Mouse (Mus musculus) skeletal muscle tissue, adult 2 months (tissue): Measurements from ENCODE around the gene Rab11fip4.

Experiments
- DNase-seq: peaks from one replicate; pipeline ENCODE4 v3.0.0-alpha.2; 2012; ENCODE audit warnings: low read depth, low spot score

Rab11fip4 gene

DNA sequence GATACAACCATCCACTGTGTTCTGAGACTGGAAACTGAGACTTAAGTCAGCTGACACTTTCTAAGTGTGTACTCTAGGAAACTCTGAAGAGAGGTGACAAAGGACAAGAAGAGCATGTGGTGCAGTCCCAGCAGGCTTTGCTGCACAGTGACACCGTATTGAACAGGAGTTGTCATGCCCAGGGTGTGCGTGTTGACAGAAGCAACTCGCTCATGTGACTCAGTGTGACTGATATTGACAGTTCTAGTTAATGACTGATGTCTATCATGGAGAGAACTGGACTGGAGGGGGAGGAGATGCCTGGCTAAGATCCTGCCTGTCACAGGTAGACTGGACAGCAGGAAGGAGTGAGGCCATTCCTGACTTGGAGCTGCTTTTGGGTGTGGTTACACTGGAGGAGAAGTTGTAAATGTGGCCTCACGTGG, 63.4 kb downstream of the Rab11fip4 start:
- no peak for DNase-seq

DNA sequence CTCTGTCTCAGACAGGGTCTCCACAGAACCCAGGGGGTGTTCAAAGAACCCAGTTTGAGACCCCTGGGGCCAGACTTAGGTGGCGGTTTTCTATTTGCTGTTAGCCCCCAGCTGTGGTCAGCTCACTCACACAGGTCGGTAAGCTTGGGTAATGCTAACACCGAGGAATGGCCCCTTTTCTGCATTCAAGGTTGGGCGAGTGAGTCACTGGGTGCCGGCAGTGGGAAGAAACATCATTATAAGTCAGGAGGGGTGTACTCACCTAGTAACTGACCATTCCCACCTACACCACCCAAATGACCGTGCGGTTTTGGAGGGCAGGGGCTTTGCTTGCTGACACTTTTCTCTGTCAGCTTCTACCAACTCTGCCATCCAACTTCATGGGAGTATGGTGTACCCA, 64.6 kb downstream of the Rab11fip4 start:
- DNase-seq, result no peak

DNA sequence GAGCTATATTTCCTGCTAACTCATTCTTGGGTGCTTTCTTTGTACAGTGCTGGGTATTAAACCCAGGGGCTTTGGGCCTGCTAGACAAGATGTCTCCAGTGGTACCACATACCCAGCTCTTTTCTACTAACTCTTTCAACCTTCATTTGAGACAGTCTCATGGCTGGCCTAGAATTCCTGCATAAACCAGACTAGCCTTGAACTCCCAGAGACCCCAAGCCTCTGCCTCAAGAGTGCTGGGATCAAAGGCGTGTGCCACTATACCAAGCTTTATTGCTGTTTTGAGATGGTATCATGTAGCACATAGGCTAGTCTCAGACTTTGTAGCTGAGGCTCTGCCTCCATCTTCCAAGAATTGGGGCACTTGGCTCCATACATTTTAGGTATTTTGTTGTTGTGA, 65.5 kb downstream of the Rab11fip4 start:
- DNase-seq, result no peak

DNA sequence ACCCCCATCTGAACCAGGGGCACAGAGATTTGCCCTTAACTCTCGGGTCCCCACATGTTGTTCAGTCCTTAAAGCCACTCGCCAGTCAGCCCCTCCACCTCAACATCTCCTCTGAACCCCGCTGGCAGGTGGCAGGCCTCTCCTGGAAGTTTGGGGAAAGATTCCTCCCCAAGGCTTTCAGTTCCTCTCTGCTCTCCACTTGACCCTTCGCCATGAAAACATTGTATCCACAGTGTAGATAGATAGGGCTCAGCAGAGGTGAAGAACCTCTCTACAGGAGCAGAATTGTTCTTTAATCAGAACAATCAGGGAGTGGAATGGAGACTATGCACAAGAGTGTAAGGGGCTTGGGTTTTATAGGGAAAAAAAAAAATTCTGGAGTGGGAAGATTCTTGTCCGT, 66.0 kb downstream of the Rab11fip4 start:
- DNase-seq, result no peak

DNA sequence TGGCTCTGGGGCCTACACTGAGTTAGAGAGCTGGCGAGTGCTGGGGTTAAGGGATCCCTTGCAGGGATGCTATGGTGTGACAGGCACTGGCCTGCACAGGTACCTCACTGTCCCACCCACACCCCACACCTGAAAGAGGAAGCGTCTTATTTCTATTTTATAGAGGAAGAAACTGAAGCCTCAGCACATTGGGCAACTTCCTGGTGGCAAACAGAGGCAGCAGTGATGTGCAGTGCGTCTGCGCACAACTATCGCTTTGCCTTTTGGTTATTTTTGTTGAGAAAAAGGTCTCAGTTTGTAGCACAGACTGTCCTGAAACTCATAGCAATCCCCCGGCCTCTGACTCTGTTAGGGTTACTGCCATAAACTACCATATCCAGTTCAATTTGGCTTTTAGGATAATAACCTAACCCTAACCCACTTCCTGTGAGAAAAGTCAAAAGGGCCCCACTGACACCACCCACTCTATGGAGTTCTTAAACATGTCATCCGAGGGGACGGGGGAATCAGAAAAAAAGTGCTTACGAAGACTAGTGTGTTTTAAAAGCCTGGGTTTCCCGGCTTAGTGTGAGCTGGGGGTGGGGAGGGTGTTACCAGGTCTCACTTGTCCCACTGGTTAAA, 67.3 kb downstream of the Rab11fip4 start:
- DNase-seq, result no peak

DNA sequence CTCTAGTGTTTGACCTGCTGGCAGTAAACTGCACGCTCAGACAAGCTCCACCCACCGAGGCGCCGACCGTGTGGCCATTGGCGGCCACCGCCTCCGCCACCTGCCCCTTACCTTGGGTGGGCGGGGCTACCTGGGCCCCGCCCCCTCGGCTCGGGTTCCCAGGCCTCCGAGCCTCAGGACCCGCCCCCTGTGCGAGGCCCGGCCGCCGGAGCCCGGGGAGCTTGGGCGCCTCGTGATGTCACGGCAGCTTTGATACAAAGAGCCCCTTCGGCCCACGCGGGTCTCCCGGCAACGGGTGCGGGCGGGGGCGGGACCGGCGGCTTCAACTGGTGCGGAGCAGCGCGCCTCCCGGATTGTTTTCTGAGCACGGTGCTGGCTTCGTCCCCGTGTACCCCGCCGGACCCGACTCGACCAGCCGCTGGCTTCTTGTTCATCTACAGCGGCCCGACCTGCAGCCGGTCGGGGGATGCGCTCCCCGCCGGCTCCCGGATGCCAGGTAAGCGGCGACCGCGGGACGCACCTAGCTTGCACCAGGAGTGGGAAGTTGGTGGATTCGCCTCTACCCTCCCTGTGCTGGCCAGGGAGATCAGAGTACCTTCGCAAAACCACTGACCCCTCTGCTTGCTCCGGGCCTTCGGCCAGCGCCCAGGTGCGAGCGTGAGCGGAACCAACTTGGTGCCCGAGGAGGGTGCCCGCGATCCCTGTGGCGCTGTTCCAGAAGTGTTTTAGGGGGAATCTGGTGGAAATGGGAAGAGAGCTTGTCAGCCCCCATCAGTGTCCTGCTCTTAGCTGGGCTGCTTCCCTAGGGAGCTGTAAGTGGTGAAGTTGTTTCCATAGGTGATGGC, 69.6 kb downstream of the Rab11fip4 start:
- DNase-seq, result no peak

DNA sequence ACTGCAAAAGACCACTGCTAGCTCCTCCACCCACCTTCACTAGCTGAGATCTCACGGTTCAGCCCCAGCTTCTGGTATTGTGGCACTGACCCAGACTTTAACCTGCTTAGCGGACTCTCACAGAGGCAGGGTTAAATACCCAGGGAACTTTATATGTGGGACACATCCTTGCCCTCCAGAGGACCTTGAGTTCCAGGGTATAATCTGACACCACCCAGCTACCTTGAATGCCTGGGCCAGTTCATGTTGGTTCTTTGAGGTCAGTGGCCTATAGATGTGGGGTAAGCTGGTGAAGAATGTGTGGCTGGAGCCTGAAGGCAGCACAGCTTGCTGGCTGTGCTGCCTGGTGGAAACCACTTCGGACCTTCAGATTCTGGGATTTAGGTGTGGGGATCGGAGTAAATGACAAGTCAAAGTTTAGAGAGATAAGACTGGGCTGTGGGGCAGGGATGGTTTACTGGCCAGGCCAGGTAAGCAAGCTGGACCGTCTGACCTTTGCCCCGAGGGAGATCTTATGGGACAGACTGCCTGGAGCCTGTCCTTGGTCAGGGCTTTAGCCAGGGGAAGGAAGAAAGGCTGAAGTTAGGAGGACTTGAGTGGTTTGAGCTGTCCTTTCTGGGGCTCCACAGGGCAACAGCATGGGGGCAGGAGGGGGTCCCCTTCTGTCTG, 71.0 kb downstream of the Rab11fip4 start:
- DNase-seq, result no peak

DNA sequence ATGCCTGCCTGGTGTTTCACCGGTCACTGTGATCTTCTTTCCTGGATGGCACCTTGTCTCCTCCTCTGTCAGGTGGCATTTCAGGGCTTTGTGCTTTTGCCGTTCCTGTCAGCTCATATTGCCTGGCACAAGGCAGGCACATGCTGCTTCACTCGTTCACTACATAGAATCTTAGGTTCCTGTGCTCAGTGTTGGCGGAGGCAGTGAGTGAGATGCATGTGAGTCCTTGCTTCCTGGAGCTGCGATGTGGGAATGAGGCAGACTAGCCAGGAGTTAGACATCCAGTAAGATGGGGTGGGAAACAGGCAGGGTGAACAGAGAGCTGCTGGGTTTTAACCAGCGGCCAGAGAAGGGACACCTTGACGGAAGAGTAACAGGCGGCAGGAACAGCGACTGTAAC, 72.1 kb downstream of the Rab11fip4 start:
- no peak for DNase-seq

DNA sequence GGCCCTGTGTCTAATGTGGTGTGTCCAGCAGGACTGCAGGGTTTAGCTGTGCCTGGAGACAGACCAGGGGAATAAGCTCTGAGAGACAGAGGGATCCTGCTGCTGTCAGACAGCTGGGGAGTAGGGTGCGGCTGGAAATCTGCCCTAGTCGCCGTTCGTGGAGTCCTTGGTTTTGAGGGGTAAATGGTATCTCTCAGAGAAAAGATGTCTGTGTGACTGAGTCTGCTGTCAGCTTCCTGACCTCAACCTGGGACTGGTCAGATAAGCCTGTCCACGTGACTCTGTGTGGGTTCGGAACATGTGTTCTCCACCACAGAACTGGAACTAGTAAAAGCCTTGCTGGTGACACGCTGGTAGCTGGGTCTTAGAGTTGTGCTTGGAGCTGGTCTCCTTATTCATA, 72.6 kb downstream of the Rab11fip4 start:
- DNase-seq, result no peak

DNA sequence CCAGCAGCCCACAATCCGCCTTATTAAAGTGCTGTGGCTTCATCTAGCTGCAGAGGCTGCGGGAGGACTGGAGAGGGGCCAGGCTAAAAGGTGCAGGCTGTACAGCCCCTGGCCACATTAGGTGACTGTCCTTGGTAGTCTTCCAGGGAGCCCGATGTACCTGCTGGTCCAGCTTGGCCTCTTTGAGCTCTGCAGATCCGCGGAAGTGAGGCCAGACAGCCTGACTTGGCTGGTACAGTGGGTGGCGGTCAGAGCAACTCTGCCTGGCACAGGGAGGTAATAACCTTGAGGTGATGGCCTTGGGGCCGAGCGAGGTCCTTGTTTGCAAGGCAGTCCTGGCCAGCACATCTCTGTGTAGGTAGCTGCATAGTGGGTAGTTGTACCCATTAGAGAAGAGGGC, 75.5 kb downstream of the Rab11fip4 start:
- peak; percentile 64 for DNase-seq

DNA sequence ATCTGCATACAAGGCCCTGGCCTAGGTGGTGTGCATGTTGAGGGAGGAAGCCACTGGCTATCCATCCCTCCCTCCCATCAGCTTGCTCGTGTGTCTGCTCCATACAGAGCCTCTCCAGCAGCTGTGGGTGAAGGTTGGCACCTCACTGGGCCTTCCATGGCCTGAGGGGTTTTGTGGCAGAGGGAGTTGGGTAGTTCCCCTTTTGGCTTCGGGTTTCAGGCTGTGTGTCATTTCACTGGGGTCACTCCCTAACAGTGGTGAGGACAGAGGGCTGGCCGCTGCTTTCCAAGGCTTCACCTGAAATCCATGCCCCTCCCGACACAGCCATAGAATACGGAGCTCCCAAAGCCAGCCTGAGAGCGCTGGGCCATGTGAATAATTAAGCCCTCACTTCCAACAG, 78.2 kb downstream of the Rab11fip4 start:
- no peak for DNase-seq

DNA sequence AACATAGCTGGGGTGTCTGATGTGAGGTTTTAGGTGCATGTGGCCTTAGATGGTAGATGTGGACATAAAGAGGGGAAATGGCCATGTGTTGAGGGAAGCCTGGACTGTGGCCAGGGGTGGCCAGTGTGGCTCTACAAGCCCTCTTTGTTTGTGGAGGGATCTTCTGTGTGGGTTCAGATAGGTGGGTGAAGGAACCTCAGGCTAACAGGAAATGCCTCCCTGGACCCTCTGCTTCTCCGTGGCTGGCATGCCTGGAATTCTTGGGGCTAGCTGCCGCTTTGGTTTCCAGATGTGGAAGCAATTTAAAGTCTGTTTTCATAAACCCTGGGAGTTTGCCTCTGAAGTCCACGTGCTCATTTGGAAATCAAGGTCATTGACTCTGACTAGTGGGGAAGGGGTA, 78.9 kb downstream of the Rab11fip4 start:
- no peak for DNase-seq

DNA sequence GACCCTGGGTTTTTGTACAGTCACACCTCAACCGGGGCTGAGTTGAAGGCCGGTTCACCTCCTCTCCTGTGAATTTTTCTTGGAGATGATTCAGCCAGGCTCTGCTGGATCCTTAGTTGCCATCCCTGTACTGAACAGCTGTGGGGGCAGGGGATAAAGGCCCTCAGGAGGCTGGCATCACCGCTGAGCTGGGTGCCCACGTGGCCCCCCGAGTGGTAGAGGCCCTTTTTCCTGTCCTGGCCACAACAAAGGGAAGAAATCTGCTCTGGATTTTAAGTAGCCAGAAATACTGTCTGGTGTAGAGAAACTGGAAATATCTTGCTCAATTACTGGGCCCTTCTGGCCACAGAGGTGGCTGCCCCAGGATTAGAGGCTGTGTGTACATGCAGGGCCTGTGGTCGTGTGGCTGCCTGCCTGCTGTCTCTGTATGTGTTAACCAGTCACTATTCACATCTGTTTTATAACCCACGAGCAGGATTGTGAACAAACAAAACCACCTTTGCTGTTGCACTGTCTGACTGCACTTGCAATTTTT, 79.5 kb downstream of the Rab11fip4 start:
- no peak for DNase-seq

DNA sequence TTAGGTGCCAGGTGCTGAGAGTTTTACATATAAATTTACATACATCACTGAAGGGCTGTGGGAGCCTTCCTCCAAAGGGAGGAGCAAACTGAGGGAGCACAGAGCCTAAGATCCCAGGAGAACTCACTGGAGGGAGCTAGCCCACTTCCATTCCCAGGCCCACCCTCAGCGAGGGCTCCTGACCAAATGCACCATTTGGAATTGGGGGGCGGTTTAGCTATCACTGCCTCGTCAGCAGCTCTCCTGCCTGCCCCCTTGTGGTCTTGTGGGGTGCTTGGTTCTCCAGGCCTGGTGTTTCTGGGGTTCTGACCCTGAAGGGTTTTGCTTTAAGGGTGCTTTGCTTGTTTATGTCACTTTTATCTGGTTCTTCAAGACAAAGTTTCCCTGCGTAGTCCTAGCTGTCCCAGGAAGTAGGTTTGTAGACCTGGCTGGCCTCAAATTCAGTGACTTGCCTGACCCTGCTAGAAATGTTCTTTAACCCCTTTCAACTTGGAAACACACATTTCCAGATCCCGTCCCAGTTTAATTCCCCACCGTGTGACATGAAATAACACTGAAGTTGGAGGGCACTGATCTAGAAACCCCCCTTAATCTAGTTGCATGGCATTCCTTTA, 80.8 kb downstream of the Rab11fip4 start:
- DNase-seq, result no peak

DNA sequence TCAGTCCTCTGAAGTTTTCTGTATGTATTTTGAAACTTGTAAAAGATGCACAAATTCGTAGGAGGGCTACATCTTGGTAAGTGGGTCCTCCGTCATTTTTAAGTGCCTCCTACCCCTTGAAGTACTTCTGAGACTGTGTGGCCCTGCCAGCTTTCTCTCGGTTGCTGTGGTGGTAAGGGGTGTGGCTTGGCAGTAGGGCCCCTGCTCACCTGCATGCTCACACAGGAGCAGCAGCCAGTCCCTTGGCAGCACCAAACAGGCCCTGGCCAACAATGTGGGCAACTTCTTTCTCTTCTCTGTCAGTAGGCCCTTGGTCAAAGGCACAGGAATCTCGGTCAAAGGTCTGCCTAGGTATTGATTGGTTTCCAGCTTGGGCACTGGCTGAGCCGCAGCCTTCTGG, 82.1 kb downstream of the Rab11fip4 start:
- no peak for DNase-seq

DNA sequence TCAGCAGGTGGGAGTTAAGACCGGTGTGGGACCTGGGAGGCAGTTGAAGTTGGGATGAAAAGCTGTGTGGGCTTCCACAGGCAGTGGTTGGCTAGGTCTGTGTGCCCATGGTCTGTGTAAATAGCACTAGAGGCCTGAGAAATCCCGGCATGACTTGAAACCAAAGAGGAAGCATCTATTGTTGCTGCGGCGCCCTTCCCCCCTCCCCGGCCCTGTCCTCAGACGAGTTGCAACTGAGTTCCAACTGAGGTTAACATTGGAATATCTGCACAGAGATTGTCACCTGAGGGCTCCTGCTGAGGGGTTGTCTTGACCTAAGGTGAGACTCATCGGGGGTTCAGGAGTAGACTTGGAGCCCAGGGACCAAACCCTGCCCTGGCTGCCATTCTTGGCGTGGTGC, 82.7 kb downstream of the Rab11fip4 start:
- DNase-seq, result no peak

DNA sequence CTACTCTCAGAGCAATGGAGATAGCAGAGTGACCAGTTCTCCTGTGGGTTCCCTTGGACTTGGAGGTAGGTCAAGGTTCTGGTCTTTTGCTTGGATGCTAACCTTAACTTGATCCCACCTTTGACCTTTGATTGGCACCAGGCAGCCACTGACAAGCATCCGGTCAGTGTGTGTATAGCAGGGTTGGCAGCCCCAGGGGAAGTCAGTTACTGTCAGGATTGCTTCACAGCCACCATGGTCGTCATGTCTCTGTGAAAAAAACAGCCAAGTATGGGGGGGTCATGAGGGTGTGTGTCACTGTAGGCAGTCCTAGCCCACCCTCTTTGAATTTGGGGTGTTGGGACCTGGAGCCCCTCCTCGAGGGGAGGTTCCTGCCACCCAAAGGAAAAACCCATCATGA, 83.2 kb downstream of the Rab11fip4 start:
- DNase-seq, result peak; percentile 27

DNA sequence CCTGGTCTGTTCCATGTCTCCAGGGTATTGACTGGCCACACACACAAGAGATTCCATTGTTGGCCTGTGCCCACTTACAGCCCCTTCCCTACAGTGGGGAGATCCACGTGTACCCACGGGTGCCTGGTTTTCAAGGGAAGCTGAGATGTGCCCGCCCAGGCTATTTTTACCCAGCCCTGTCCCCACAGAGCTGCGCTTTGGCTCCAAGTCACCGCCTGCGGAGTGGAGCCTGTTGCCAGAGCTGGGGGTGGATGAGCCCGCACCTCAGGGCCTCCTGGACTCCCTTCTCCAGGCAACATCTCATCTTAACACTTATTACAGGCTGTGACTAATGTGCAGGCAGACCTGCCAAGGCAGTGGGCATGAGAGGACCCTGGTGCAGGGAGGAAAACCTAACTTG, 83.6 kb downstream of the Rab11fip4 start:
- DNase-seq, result peak; percentile 74

DNA sequence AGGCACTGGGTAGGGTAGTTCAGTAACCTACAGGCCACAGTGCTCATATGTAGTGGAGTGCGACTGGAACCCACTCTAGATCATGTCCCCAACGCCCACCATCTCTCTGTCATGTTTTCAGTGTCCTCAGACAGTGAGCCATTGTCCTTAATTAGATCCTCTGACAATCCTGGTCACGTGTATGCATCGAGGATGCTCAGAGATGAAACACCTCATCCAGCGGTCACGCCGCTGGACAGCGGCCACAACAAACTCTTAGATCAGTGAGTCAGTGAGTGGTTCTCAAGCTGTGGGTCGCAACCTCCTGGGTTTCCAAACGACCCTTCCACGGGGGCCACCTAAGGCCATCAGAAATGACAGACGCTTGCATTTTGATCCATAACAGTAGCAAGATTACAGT, 84.3 kb downstream of the Rab11fip4 start:
- no peak for DNase-seq

DNA sequence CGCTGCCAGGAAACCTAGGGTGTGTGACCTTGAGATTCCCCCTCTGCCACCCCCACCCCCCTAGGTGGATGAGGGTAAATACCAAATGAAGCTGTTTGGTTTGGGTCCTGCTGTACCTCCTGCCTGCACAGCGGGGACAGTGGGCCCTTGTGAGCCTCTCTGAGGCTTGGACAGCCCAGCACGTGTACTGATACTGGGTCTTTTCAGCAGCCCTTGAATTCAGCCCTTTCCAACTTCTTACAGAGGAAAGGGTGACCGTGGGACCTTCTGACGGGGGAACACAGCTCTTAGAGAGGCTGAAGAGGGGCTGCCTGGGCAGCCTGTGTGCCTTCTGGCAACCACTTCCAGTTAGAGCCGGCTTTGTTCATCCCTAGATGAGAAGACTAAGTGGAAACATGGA, 85.0 kb downstream of the Rab11fip4 start:
- no peak for DNase-seq

DNA sequence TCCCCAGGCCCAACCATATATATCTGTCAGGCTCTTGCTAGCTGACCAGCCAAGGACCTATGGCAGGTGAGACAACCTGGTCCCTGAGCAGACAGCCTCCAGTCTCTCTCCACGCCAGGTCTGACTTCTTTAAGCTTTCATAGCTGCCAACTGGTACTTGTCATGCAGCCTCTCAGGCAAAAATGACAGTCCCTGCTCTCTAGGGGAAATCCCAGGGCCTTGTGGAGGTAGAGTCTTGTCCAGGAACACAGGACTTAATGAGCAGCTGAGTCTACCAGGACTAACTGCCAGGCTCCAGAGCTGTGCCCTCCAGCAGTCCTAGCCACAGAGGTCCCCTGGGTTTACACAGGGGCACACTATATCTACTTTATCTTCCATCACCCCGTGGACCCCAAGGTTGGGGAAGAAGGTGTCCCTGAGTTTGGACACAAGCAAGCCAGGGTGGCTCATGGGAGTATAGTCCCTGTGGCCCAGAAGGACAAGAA, 85.5 kb downstream of the Rab11fip4 start:
- DNase-seq, result no peak

DNA sequence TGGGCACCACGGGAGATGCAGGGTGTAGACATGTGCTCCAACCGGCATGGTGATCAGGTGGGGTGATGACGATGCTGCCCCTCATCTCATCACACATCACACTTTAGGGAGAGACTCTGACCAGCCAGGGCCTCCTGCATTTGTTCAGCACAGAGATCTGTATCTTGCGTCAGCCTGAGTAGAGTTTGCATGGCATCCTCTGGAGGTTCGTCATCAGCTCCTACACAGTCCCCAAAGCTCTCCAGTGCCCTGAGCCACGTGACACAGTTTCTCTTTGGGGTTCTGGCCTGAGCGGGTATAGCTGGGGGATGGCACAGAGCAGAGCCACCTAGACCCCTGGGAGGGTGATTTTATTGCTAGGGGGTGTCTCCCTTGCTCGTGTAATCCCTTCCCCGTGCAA, 86.4 kb downstream of the Rab11fip4 start:
- DNase-seq, result no peak
